Mouse (Mus musculus) bone marrow macrophage, adult 2 months (primary cell): ENCODE results near the gene Fam213a. TPM values are rescaled to one million over a fixed set of nuclear protein-coding genes. Genes with fewer than 3 reads are reported as not detected.

ENCODE experiments used
- H3K27ac ChIP-seq: 2 replicates; pipeline ENCODE4 v1.5.1; 2012; ENCODE audit warnings: low read depth, low read length; ENCODE audit not compliant: insufficient read depth
- H3K4me1 ChIP-seq: 2 replicates; pipeline ENCODE4 v1.6.1; 2012; ENCODE audit warnings: low read length; ENCODE audit not compliant: control insufficient read depth, insufficient read depth
- H3K4me3 ChIP-seq: 2 replicates; pipeline ENCODE4 v1.5.1; 2012; ENCODE audit warnings: mild to moderate bottlenecking, low read length, moderate library complexity; ENCODE audit not compliant: insufficient read depth
- CTCF ChIP-seq: IDR thresholded peaks from 2 replicates; pipeline ENCODE4 v1.5.1; 2012; ENCODE audit warnings: low read depth, mild to moderate bottlenecking, low read length, moderate library complexity
- POLR2A ChIP-seq: IDR thresholded peaks from 2 replicates; pipeline ENCODE4 v1.6.1; 2012; ENCODE audit warnings: mild to moderate bottlenecking, low read depth, low read length, borderline replicate concordance
- polyA plus RNA-seq: library from polyadenylated mRNA; stranded (reverse); fragments of >200 nt; gene quantifications from 2 replicates; pipeline ENCODE4 v1.2.4, GENCODE M21; 2012; ENCODE audit not compliant: missing spikeins, insufficient read depth, insufficient read length

Fam213a gene
- polyA plus RNA-seq, 1 experiment: 29.1 TPM

GRCm38 (mm10) chr14:40964214-40964610, 49.4 kb downstream of the Fam213a start:
- H3K4me1 ChIP-seq: peaks cover 55% of the 10 kb centered on the region
- H3K4me3 ChIP-seq: no peak overlapping the region
- TF ChIP-seq CTCF (no peak), POLR2A (no peak)
- H3K27ac ChIP-seq: no peak overlapping the region

- H3K4me3 ChIP-seq: no peak overlapping the region
- H3K27ac ChIP-seq: no peak overlapping the region
- H3K4me1 ChIP-seq: peaks cover 60% of the 10 kb centered on the region
- TF ChIP-seq CTCF: no peak
- TF ChIP-seq POLR2A: no peak
Observed at GRCm38 (mm10) chr14:40963501-40964213, 49.9 kb downstream of the Fam213a start.

GRCm38 (mm10) chr14:40962365-40963290, 51.0 kb downstream of the Fam213a start:
- TF ChIP-seq CTCF (no peak), POLR2A (no peak)
- no peak overlapping the region for H3K4me3 ChIP-seq
- H3K4me1 ChIP-seq: peaks cover 61% of the 10 kb centered on the region
- H3K27ac ChIP-seq: no peak overlapping the region

- H3K4me1 ChIP-seq: peaks cover 80% of the 10 kb centered on the region
- no peak overlapping the region for H3K4me3 ChIP-seq
- H3K27ac ChIP-seq: no peak overlapping the region
- TF ChIP-seq POLR2A (no peak), CTCF (no peak)
Observed at GRCm38 (mm10) chr14:40960237-40960636, 53.4 kb downstream of the Fam213a start.

GRCm38 (mm10) chr14:40959586-40959985, 54.0 kb downstream of the Fam213a start:
- no peak overlapping the region for H3K4me3 ChIP-seq
- peak overlapping the region; percentile 51 for H3K27ac ChIP-seq

GRCm38 (mm10) chr14:40958986-40959381, 54.6 kb downstream of the Fam213a start:
- peak overlapping the region; percentile 51 for H3K27ac ChIP-seq
- peaks cover 81% of the 10 kb centered on the region for H3K4me1 ChIP-seq
- TF ChIP-seq POLR2A (no peak), CTCF (no peak)
- H3K4me3 ChIP-seq: no peak overlapping the region

More at GRCm38 (mm10) chr14:40959586-40959985, 54.0 kb downstream of the Fam213a start:
- H3K4me1 ChIP-seq: peaks cover 80% of the 10 kb centered on the region
- TF ChIP-seq POLR2A: no peak
- no peak for TF ChIP-seq CTCF

GRCm38 (mm10) chr14:40958083-40958985, 55.3 kb downstream of the Fam213a start:
- H3K4me3 ChIP-seq: no peak overlapping the region
- TF ChIP-seq CTCF: no peak
- TF ChIP-seq POLR2A: no peak
- H3K4me1 ChIP-seq: peaks cover 78% of the 10 kb centered on the region
- H3K27ac ChIP-seq: peak overlapping the region; percentile 67

GRCm38 (mm10) chr14:40957607-40958006, 56.0 kb downstream of the Fam213a start:
- no peak overlapping the region for H3K4me3 ChIP-seq
- peak overlapping the region; percentile 67 for H3K27ac ChIP-seq
- no peak for TF ChIP-seq CTCF
- no peak for TF ChIP-seq POLR2A
- H3K4me1 ChIP-seq: peaks cover 71% of the 10 kb centered on the region

- Histone ChIP-seq H3K4me3 (no peak overlapping the region), H3K27ac (peak overlapping the region; percentile 78), H3K4me1 (peaks cover 73% of the 10 kb centered on the region)
- no peak for TF ChIP-seq CTCF
- no peak for TF ChIP-seq POLR2A
Observed at GRCm38 (mm10) chr14:40956252-40957146, 57.1 kb downstream of the Fam213a start.
